Mouse (Mus musculus) forebrain, embryonic 12.5 days (tissue): ENCODE results near the gene Lrrc49. TPM values are rescaled to one million over a fixed set of nuclear protein-coding genes. Genes with fewer than 3 reads are reported as not detected.

ENCODE experiments used
- ATAC-seq: fragments of 200-750 bp; cut with Nextera tagmentation; 2 replicates; pipeline ENCODE4 v1.8.0; 2017; ENCODE audit warnings: moderate TSS enrichment; ENCODE audit not compliant: low FRiP score
- H3K27ac ChIP-seq: fragments of 300-500 bp; sonication (generic); 2 replicates; pipeline ENCODE4 v1.5.1; 2016; ENCODE audit warnings: mild to moderate bottlenecking
- H3K27me3 ChIP-seq: fragments of 300-500 bp; sonication (generic); 2 replicates; pipeline ENCODE4 v1.6.1; 2016; ENCODE audit warnings: mild to moderate bottlenecking
- H3K36me3 ChIP-seq: fragments of 300-500 bp; sonication (generic); replicated peaks from 2 replicates; pipeline ENCODE4 v1.6.1; 2016; ENCODE audit warnings: mild to moderate bottlenecking
- H3K4me1 ChIP-seq: fragments of 300-500 bp; sonication (generic); 2 replicates; pipeline ENCODE4 v1.6.1; 2016
- H3K4me2 ChIP-seq: fragments of 300-500 bp; sonication (generic); 2 replicates; pipeline ENCODE4 v1.6.1; 2016; ENCODE audit warnings: mild to moderate bottlenecking, moderate library complexity
- H3K4me3 ChIP-seq: fragments of 300-500 bp; sonication (generic); replicated peaks from 2 replicates; pipeline ENCODE4 v1.5.1; 2016; ENCODE audit warnings: mild to moderate bottlenecking
- H3K9ac ChIP-seq: fragments of 300-500 bp; sonication (generic); 2 replicates; pipeline ENCODE4 v1.6.1; 2016; ENCODE audit warnings: mild to moderate bottlenecking
- H3K9me3 ChIP-seq: fragments of 300-500 bp; sonication (generic); 2 replicates; pipeline ENCODE4 v1.6.1; 2016
- WGBS: fragments of 180-500 bp; shearing (Covaris S2); methylation state at CpG from one replicate; pipeline ENCODE4 v1.1.7; 2016; 5-methylcytosine and 5-hydroxymethylcytosine counted together
- polyA plus RNA-seq: library from polyadenylated mRNA; unstranded; fragments of >200 nt; fragmentation: Nextera tagmentation; extraction: Ambion mirVana; gene quantifications from 2 replicates; pipeline ENCODE4 v1.2.1, GENCODE M21; 2016

Lrrc49 gene
- polyA plus RNA-seq, 1 experiment from 2014 or later: 62.4 TPM

DNA sequence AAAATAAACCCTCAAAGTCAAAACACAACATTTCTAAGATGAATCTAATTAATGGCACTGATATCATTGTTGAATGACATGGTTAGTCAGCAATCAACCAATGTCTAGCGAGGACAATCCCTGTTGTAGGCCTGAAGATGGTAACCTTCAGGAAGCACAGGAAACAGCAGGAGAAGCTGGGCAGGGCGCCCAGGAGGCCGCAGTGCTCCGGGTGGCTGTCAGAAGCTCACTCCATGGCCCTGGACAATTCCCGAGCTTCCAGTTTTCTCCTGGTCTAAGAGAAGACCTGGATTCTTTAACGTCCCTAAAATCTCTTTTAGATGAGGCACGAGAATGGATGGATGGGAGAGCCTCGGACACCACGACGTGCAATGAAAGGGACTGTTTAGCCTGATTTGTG lies 99.0 kb downstream of the Lrrc49 start:
- H3K27ac ChIP-seq: no peak overlapping the region
- peaks cover 81% of the 10 kb centered on the region for H3K36me3 ChIP-seq
- WGBS: 90% methylated on average over 10 of the region's 10 CpGs
- H3K9ac ChIP-seq: no peak overlapping the region
- H3K4me2 ChIP-seq: no peak overlapping the region
- H3K4me3 ChIP-seq: no peak overlapping the region
- no peaks in the 10 kb centered on the region for H3K9me3 ChIP-seq
- ATAC-seq: no peak
- H3K27me3 ChIP-seq: no peaks in the 10 kb centered on the region
- H3K4me1 ChIP-seq: no peaks in the 10 kb centered on the region

GRCm38 (mm10) chr9:60586920-60587319 lies 101.0 kb downstream of the Lrrc49 start:
- Histone ChIP-seq H3K27ac (no peak overlapping the region), H3K4me1 (no peaks in the 10 kb centered on the region), H3K27me3 (no peaks in the 10 kb centered on the region), H3K36me3 (peaks cover 62% of the 10 kb centered on the region), H3K9ac (no peak overlapping the region), H3K4me3 (no peak overlapping the region), H3K9me3 (no peaks in the 10 kb centered on the region), H3K4me2 (no peak overlapping the region)
- WGBS: 86% methylated on average over 3 of the region's 3 CpGs
- ATAC-seq: no peak

- H3K36me3 ChIP-seq: peaks cover 48% of the 10 kb centered on the region
- H3K4me2 ChIP-seq: no peak overlapping the region
- H3K27ac ChIP-seq: no peak overlapping the region
- H3K4me3 ChIP-seq: no peak overlapping the region
- ATAC-seq: no peak
- no peaks in the 10 kb centered on the region for H3K4me1 ChIP-seq
- no peaks in the 10 kb centered on the region for H3K27me3 ChIP-seq
- no peaks in the 10 kb centered on the region for H3K9me3 ChIP-seq
- 95% methylated on average over 5 of the region's 5 CpGs for WGBS
- H3K9ac ChIP-seq: no peak overlapping the region
Measured at GRCm38 (mm10) chr9:60585206-60585605, 102.8 kb downstream of the Lrrc49 start.

- H3K4me3 ChIP-seq: no peak overlapping the region
- H3K4me1 ChIP-seq: no peaks in the 10 kb centered on the region
- H3K27ac ChIP-seq: no peak overlapping the region
- H3K9ac ChIP-seq: no peak overlapping the region
- no peak for ATAC-seq
- no peaks in the 10 kb centered on the region for H3K27me3 ChIP-seq
- H3K4me2 ChIP-seq: no peak overlapping the region
- H3K36me3 ChIP-seq: peaks cover 25% of the 10 kb centered on the region
- H3K9me3 ChIP-seq: no peaks in the 10 kb centered on the region
- 88% methylated on average over 7 of the region's 7 CpGs for WGBS
Measured at GRCm38 (mm10) chr9:60582553-60582952, 105.4 kb downstream of the Lrrc49 start.

DNA sequence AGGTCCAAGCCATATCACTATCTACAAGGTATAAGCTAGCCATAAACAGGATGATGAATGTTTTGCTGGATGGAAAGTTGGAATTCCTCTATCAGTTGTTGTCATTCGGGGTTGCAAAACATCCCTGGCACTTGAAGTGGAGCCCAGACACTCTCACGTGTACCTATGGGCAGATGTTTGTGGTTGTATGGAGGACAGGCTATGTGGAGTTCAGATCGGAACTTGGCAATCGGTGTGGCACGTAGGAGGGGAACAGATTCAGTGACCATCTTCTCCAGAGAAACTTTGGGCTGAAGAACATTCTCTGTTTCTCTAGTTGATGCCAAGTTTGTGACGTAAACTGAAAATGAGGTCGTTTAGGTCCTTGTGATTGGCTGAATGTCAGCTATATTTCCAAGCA lies 114.9 kb downstream of the Lrrc49 start:
- Histone ChIP-seq H3K4me2 (no peak overlapping the region), H3K9ac (no peak overlapping the region), H3K27me3 (no peaks in the 10 kb centered on the region), H3K36me3 (0 out of 2 replicates have a peak, but pooled peaks cover 4% of the 10 kb centered on the region), H3K4me3 (no peak overlapping the region), H3K27ac (no peak overlapping the region), H3K9me3 (no peaks in the 10 kb centered on the region), H3K4me1 (no peaks in the 10 kb centered on the region)
- ATAC-seq: no peak
- WGBS: 94% methylated on average over 7 of the region's 7 CpGs

DNA sequence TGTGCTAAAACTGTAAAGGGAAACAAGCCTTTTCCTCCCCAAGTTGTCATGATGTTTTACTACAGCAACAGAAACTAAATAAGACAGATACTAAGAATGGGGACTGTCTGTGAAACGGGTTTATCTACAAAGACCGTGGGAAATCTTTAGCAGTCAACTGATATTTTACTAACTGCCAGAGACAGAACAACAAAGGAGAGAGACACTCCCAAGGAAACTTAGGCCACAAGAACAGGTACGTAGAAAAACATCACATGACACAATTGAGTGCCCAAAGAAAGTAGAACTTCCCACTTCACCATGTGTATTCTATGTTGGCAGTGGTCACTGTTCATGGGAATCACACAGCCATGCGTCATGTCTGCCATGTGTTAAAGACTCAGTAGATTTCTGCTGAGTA lies 116.2 kb downstream of the Lrrc49 start:
- no peak overlapping the region for H3K4me3 ChIP-seq
- H3K9me3 ChIP-seq: no peaks in the 10 kb centered on the region
- 0 out of 2 replicates have a peak, but pooled peaks cover 4% of the 10 kb centered on the region for H3K36me3 ChIP-seq
- no peaks in the 10 kb centered on the region for H3K4me1 ChIP-seq
- H3K9ac ChIP-seq: no peak overlapping the region
- no peak overlapping the region for H3K27ac ChIP-seq
- no peak for ATAC-seq
- 94% methylated on average over 4 of the region's 4 CpGs for WGBS
- H3K4me2 ChIP-seq: no peak overlapping the region
- no peaks in the 10 kb centered on the region for H3K27me3 ChIP-seq

DNA sequence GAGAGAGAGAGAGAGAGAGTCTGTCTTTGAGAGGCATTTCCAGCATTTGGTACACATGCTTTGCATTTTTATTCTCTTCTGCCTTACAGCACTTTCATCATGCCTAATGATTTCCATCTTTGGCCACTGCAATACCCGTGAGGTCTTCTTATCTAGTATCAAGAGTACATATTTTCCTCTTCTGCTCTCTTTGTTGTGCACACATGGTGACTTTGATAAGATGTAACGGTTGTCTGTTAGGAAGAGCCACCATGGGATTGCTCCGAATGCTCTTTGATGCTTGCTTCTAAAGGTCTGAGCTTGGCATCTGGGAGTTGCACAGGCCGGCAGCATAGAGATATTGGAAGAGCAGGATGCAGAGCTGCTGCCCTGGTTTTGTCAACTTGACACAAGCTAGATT lies 116.9 kb downstream of the Lrrc49 start:
- Histone ChIP-seq H3K4me2 (no peak overlapping the region), H3K27me3 (no peaks in the 10 kb centered on the region), H3K9me3 (no peaks in the 10 kb centered on the region), H3K9ac (no peak overlapping the region), H3K36me3 (0 out of 2 replicates have a peak, but pooled peaks cover 4% of the 10 kb centered on the region), H3K27ac (no peak overlapping the region), H3K4me1 (no peaks in the 10 kb centered on the region), H3K4me3 (no peak overlapping the region)
- ATAC-seq: no peak
- 86% methylated on average over 4 of the region's 4 CpGs for WGBS

- Histone ChIP-seq H3K36me3 (0 out of 2 replicates have a peak, but pooled peaks cover 4% of the 10 kb centered on the region), H3K27me3 (no peaks in the 10 kb centered on the region), H3K4me2 (no peak overlapping the region), H3K9me3 (no peaks in the 10 kb centered on the region), H3K4me3 (no peak overlapping the region), H3K9ac (no peak overlapping the region), H3K4me1 (no peaks in the 10 kb centered on the region), H3K27ac (no peak overlapping the region)
- ATAC-seq: no peak
- 77% methylated on average over 2 of the region's 2 CpGs for WGBS
Measured at GRCm38 (mm10) chr9:60569366-60569765, 118.6 kb downstream of the Lrrc49 start.

GRCm38 (mm10) chr9:60563809-60564208 lies 124.1 kb downstream of the Lrrc49 start:
- H3K4me1 ChIP-seq: peaks cover 6% of the 10 kb centered on the region; the same call in 1 of the 2 replicates
- no peak overlapping the region for H3K4me2 ChIP-seq
- no peaks in the 10 kb centered on the region for H3K9me3 ChIP-seq
- no peak overlapping the region for H3K4me3 ChIP-seq
- H3K27ac ChIP-seq: no peak overlapping the region
- no peaks in the 10 kb centered on the region for H3K36me3 ChIP-seq
- H3K9ac ChIP-seq: no peak overlapping the region
- H3K27me3 ChIP-seq: no peaks in the 10 kb centered on the region
- ATAC-seq: no peak
- WGBS: 93% methylated on average over 7 of the region's 7 CpGs

- ATAC-seq: no peak
- 73% methylated on average over 20 of the region's 20 CpGs for WGBS
- H3K4me2 ChIP-seq: no peak overlapping the region
Measured at GRCm38 (mm10) chr9:60562443-60563371, 125.3 kb downstream of the Lrrc49 start.

GRCm38 (mm10) chr9:60561641-60562289 lies 126.2 kb downstream of the Lrrc49 start:
- no peak overlapping the region for H3K9ac ChIP-seq
- no peak overlapping the region for H3K4me2 ChIP-seq
- no peak for ATAC-seq
- H3K9me3 ChIP-seq: no peaks in the 10 kb centered on the region
- H3K36me3 ChIP-seq: no peaks in the 10 kb centered on the region
- no peak overlapping the region for H3K4me3 ChIP-seq
- H3K27ac ChIP-seq: no peak overlapping the region
- peaks cover 6% of the 10 kb centered on the region; the same call in 1 of the 2 replicates for H3K4me1 ChIP-seq
- H3K27me3 ChIP-seq: no peaks in the 10 kb centered on the region
- WGBS: 64% methylated on average over 8 of the region's 9 CpGs

More at GRCm38 (mm10) chr9:60562443-60563371, 125.3 kb downstream of the Lrrc49 start:
- peaks cover 6% of the 10 kb centered on the region; the same call in 1 of the 2 replicates for H3K4me1 ChIP-seq
- no peaks in the 10 kb centered on the region for H3K36me3 ChIP-seq
- H3K4me3 ChIP-seq: no peak overlapping the region
- H3K9ac ChIP-seq: no peak overlapping the region
- H3K9me3 ChIP-seq: no peaks in the 10 kb centered on the region
- H3K27me3 ChIP-seq: no peaks in the 10 kb centered on the region
- H3K27ac ChIP-seq: no peak overlapping the region

DNA sequence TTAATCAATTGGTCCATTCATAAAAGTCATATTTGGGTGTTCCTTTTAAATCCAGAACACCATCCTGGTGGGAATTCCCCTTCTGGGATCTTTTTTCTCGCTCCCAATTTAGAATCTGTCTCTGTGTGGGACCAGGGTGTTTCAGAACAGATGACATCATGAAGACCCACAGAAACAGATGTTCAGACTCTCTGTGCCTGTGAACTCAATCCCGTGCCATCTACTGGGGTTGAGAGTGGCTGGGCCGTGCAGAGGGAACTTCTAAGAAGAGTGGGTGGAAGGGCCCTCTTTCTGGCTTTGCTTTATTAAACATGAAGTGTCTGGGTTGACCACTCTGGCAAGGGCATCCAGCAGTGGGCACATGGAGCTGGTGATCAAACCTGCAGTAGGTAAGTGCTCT lies 129.5 kb downstream of the Lrrc49 start:
- Histone ChIP-seq H3K36me3 (no peaks in the 10 kb centered on the region), H3K9me3 (no peaks in the 10 kb centered on the region), H3K4me3 (no peak overlapping the region), H3K27ac (no peak overlapping the region), H3K4me2 (no peak overlapping the region), H3K27me3 (no peaks in the 10 kb centered on the region), H3K4me1 (peaks cover 6% of the 10 kb centered on the region; the same call in 1 of the 2 replicates), H3K9ac (no peak overlapping the region)
- 88% methylated on average over 3 of the region's 3 CpGs for WGBS
- ATAC-seq: no peak
